Mouse (Mus musculus) layer of hippocampus, adult 8-10 months (tissue): ENCODE measurements around the gene Eif4e3. TPM values are rescaled to one million over a fixed set of nuclear protein-coding genes. Genes with fewer than 3 reads are reported as not detected.
A peak's percentile ranks its signal among the peaks of the same experiment; 100 is the strongest.

Source experiments
- DNase-seq, 2 experiments: peaks; one replicate each; pipeline ENCODE4 v3.0.0; 2022; ENCODE audit warnings: low spot score in 2 of 2
- total RNA-seq, 4 experiments: library from RNA; stranded (reverse); gene quantifications; 2 replicates each; pipeline ENCODE4 v1.2.4; 2022

Eif4e3 gene
- 10 to 100 TPM; 20.1 to 27.8 (median 25.3) TPM for total RNA-seq

GRCm38 (mm10) chr6:99666318-99667171 is at the start of gene Eif4e3, which contains the start of gene Gm20696:
Eif4e3 (minus strand) TSS chr6:99666771.
Gm20696 (minus strand) TSS chr6:99666797.
- no peak for DNase-seq

GRCm38 (mm10) chr6:99715913-99716312 is 49.3 kb upstream of the Eif4e3 start:
- DNase-seq = no peak

- DNase-seq = no peak
Measured at GRCm38 (mm10) chr6:99715191-99715590, 48.6 kb upstream of the Eif4e3 start.

- DNase-seq = no peak
Measured at GRCm38 (mm10) chr6:99713256-99713655, 46.7 kb upstream of the Eif4e3 start.

GRCm38 (mm10) chr6:99711576-99712101 is 45.1 kb upstream of the Eif4e3 start:
- no peak for DNase-seq

GRCm38 (mm10) chr6:99700484-99700883 is 33.9 kb upstream of the Eif4e3 start:
- DNase-seq = no peak

- DNase-seq = no peak
Measured at GRCm38 (mm10) chr6:99692916-99693841, 26.6 kb upstream of the Eif4e3 start.

- peak in 1 of 2 experiments; percentile 38 for DNase-seq
Measured at GRCm38 (mm10) chr6:99692206-99692915, 25.8 kb upstream of the Eif4e3 start, which contains the start of gene Gpr27. Gpr27 (plus strand) TSS chr6:99692679.

- DNase-seq = no peak
Measured at GRCm38 (mm10) chr6:99691666-99692205, 25.2 kb upstream of the Eif4e3 start.

- no peak for DNase-seq
Measured at GRCm38 (mm10) chr6:99688513-99688912, 21.9 kb upstream of the Eif4e3 start.

GRCm38 (mm10) chr6:99684899-99685298 is 18.3 kb upstream of the Eif4e3 start:
- no peak for DNase-seq

GRCm38 (mm10) chr6:99683974-99684373 is 17.4 kb upstream of the Eif4e3 start:
- DNase-seq = no peak

GRCm38 (mm10) chr6:99678108-99678507 is 11.5 kb upstream of the Eif4e3 start:
- no peak for DNase-seq

- no peak for DNase-seq
Measured at GRCm38 (mm10) chr6:99677325-99677724, 10.8 kb upstream of the Eif4e3 start.

GRCm38 (mm10) chr6:99674482-99674881 is 7.9 kb upstream of the Eif4e3 start:
- no peak for DNase-seq

GRCm38 (mm10) chr6:99671768-99672167 is 5.2 kb upstream of the Eif4e3 start:
- no peak for DNase-seq

- peak in 1 of 2 experiments; percentile 67 for DNase-seq
Measured at GRCm38 (mm10) chr6:99670481-99671119, 4.0 kb upstream of the Eif4e3 start.

GRCm38 (mm10) chr6:99669481-99670325 is 3.1 kb upstream of the Eif4e3 start:
- DNase-seq = peak; percentile 88 to 89

GRCm38 (mm10) chr6:99667290-99667689 is 719 bp upstream of the Eif4e3 start:
- DNase-seq = no peak
